Mouse (Mus musculus) 3T3-L1 (cell line): ENCODE results near the gene Dus3l.

Source experiments
- DNase-seq: peaks from one replicate; pipeline ENCODE4 v3.0.0-alpha.2; 2015; ENCODE audit warnings: low read depth, low spot score

Gene Dus3l

DNA sequence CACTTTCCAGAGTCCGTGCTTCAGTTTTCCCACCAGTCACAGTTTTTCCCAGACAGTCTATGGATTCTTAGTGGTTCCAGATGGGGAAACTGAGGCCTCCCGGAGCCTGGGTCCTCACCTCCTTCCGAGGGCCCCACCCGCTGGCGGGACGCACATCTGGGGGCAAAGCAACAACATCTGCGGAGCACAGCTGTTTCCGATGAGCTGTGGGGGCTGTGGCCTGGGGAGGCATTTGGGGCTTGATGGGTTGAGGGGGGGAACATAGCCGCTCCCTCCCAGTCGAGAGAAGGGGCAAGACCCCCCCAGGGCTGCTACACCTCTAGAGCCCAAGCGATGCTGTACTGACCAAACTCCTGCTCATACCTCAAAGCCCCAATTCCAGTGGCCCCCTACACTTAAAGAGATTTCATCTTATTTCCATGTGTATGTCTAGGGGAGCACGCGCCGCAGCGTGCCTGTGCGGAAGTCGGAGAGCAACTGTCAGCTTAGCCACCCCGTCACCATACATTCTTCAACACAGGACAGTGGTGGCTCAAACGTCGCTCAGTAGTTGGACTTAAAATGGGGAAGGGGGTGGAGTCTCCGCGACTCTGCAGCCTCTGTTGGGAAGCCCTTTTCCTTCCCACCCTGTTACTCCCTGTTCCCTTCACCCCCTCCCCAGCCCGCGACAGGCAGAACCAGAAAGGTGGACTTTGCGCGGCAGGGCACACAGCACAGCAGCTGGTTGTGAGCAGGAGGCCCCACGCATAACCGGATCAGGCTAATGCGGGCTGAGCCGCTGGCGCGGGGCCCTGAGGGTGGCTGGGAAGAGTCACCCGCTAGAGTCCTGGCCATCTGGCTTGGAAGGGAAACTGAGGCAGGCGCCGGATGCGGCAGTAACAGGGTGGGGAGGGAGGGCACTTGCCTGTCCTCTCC, 10.0 kb upstream of the Dus3l start:
- no peak for DNase-seq

- DNase-seq, result no peak
These were observed 7.7 kb upstream of the Dus3l start for GRCm38 (mm10) chr17:56756703-56757399.

DNA sequence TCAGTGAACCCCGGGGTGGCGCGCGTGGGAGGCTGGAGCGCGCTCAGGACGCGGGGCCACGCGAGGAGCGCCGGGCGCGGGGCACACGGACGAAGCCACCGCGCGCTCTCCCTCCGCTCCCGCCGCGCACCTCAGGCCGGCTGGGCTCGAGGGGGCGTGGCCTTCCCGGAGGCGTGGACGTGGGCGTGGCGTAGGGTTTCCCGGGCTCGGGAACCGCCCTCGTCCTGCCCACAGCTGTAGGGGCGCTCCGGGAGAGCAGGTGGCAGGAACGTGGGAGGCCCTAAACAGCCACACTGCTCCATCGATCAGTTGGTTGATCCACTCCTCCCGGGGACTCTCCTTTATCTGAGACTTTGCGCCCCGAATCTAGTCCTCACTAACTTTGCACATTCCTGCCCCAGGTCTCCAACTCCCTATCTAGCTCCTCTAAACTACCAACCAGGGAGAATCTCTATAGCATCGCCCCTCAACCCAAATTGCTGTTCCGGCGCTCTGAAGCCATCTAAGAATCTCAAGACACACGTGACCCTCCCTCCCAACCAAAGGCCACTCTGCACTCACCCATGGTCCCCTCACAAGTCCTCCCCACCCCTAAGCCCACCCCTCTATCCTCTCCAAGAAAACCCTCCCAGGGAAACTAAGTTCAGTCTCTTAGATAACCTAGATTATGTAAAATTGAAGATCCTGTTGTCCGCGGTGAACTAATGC, 7.0 kb upstream of the Dus3l start, which contains the start of gene Nrtn:
TSS of gene Nrtn (minus strand) at position 115 of the 708 bp plus-strand sequence.
- DNase-seq, result no peak

- peak; percentile 47 for DNase-seq
These were observed 6.4 kb upstream of the Dus3l start for GRCm38 (mm10) chr17:56758132-56758531.

DNA sequence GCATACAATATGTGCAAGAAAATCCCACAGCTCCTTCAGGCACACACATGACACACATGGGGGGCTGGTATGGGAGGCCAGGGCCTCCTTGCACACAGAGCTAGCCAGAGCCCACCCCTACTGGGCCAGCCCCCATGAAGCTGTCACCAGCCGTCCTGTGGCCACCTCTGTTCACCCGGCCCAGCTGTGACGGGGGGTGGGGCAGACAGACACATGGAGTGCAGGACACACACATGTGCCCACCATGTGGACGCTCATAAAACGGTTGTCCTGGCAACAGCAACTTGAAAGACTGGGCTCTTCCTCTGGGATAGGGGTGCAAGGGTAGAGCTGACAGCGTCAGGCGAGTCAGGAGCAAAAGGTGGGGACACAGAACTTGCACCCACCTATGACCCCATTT, 5.3 kb upstream of the Dus3l start:
- DNase-seq, result no peak

DNA sequence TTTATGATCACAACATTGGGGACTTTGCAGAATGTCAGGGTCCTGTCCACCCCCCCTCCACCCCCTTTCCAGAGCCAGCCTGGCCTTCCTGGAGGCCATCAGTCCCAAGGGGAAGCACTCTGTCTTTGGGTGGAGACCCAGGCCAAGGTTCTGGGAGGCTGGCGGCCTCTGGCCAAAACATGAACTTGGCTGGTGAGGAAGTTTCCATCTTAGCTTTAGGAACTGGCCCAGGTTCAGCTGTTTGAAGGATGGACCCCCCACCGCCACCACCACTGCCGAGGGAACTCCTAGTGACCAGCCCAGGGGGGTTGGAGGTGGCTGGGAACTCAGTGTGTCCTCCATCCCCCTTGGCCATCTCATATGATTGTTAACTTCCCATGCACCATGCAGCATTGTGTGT, 3.5 kb upstream of the Dus3l start:
- DNase-seq, result no peak

DNA sequence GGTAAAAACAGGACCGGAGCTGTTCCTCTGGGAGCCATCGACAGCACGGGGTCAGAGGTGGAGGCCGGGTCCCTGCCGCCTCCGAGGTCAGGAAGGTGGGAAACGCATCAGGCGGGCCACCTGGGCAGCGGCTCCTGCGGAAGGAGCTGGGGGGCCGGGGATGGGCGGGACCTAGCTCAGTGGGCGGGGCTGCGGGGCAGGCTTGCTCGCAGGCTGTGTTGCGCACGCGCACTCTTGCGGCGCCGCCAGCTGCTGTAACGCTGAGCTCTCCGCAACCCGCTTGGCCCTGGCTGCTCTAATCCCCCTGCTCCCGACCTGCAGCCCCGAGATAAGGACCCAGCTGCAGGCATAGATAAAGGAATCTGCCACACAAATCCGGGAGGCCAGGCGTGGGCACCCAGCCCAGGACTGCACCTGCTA, 2.6 kb upstream of the Dus3l start:
- peak; percentile 73 for DNase-seq

GRCm38 (mm10) chr17:56762769-56763731, 1.5 kb upstream of the Dus3l start:
- DNase-seq, result peak; percentile 70

DNA sequence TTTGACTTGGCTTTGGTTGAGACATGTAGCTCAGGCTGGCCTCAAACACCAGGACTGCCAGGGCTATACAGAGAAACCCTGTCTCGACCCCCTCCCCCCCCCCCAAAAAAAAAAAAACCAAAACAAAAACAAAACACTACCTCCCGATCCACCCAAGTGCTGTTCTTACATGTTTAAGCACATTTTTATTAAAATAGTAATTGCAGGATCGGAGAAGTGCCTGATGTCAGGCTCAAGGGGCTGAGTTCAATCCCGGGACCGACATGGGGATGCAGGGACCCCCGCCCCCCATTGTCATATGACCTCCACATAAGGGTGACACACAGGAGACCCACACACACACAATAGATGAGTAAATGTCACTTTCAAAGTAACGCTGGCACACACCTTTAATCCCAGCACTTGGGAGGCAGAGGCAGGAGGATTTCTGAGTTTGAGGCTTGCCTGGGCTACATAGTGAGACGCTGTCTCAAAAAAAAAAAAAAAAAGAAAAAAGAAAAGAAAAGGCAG, 761 bp upstream of the Dus3l start:
- DNase-seq, result no peak

DNA sequence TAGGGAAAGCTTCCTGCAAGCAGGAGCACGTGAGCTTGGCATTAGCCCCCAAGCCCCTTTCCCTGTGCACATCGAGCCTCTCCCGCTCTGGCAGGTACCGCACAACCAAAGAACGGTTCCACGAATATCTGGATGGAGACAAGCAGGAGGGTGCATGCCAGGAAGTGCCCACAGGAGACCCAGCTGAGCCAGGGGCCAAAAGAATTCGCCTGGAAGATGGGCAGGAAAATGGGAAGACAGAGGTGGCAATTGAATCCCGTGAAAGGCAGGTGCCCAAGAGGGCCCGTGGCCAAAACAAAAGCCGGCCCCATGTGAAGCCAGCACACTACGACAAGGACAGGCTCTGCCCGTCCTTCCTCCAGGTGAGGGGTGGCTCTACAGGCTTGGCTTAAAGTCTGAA, 874 bp downstream of the Dus3l start:
- DNase-seq, result no peak

DNA sequence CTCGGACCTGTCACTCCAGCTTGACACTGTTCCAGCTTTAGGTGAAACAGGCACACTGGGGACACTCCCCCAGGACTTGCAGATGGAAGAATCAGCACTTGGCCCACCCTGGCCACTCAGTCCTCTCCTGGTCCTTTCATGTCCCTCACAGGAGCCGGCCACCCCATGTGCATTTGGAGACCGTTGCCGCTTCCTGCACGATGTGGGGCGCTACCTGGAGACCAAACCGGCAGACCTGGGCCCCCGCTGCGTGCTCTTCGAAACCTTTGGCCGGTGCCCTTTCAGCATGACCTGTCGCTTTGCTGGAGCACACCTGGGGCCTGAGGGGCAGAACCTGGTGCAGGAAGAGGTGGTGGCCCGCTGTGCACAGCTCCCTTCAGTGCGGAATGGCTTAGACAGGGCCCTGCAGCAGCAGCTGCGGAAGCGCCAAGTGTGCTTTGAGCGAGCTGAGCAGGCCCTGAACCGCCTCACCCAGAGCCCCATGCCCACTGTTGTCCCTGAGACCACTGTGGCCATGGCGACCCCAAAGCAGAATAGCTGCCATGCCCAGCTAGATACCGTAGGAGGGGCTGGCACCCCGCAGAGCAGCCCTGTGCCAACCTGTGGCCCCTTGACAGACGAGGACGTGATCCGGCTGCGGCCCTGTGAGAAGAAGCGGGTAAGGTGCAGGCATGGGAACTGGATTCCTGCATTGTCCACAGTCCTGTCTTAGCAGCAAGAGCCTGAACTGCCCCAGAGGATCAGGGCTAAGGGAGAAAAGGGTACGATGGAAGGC, 2.3 kb downstream of the Dus3l start:
- no peak for DNase-seq

- DNase-seq, result no peak
These were observed 3.1 kb downstream of the Dus3l start for GRCm38 (mm10) chr17:56767531-56768135.

DNA sequence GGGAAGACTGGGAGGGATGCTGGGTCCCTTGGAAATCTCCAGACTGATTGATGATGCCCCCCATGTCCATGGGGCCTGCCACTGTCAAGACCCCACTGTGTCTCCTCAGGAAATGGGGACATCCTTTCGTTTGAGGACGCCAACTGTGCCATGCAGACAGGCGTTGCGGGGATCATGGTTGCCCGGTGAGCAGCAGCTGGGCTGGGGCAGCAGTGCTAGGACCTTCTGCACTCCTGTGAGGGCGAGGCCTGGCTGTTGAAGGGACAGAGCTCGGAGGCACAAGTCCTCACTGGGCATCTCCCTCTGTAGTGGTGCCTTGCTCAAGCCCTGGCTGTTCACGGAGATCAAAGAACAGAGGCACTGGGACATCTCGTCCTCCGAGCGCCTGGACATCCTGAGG, 4.4 kb downstream of the Dus3l start:
- DNase-seq, result no peak

DNA sequence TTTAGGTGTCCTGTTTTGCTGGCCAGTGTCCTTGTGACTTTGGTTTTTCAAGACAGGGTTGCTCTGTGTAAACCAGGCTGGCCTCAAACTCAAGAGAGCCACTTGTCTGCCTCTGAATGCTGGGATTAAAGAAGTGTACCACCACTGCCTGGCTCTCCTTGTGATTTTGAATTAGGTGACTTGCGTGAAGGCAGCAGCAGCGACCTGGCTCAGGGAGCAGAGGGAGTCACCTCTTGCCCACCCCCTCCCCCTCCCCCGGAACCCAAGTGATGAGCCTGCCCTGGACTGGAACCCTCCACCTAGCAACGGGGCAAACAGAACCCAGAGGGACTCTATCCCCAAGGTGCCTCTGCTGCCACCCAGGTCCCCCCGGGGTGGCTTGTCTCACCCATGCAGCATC, 5.4 kb downstream of the Dus3l start, which contains the start of gene Prr22:
TSS of gene Prr22 (plus strand) at position 301 of the 400 bp plus-strand sequence.
- no peak for DNase-seq

GRCm38 (mm10) chr17:56777568-56777967, 13.0 kb downstream of the Dus3l start:
- DNase-seq, result no peak

GRCm38 (mm10) chr17:56778779-56779362, 14.3 kb downstream of the Dus3l start:
- no peak for DNase-seq

DNA sequence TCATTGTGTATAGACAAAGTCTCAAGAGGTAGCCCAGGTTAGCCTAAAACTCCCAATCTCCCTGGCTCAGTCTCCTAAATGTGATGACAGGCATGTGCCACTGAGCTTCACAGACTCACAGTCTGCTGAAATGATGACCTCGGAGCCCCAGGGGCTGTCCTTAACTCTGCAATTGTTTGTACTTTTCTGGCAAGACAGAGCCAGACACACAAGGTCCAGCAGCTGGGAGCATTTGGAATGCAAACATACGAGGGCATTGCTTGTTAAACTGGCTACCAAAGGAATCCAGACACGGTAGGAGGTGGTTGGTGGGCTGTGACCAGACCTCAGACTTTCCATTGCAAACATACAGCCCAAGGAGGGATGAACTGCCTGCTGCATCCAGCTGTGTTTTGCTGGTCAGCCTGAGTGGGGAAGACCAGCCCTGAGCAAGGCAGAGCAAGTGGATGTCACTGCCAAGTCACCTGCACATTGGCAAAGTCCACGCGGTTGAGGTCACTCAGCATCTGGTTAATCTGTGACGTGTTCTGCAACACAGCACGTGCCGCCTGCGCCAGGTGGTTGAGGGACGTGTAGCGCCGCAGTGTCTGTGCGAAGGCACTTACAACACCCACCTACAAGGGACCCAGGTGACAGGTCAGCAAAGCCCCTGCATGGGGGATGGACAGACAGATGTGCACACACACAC, 15.9 kb downstream of the Dus3l start:
- DNase-seq, result no peak

DNA sequence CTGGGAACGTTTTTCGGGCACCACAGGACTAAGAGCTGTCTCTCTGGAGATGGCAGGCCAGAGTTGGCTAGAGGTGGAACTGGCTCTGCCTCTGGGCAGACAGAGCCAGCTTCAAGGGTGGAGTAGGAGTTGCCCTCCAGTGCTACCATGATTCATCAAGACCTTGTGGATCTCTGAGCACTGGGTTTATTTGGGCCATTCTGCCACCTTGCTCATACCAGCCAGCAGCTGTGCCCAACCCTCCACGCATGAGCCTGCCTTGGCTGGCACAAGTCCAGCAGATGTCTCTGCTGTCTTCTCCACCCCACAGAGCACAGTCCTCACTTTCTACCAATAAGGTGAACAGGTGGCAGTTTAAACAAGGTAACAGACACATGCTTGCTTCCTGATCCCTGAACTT, 24.3 kb downstream of the Dus3l start:
- DNase-seq, result no peak

- DNase-seq, result no peak
These were observed 24.7 kb downstream of the Dus3l start for GRCm38 (mm10) chr17:56789286-56789685.
